Mouse (Mus musculus) lung, embryonic 16.5 days (tissue): ENCODE measurements around the gene Ppp1r9a. TPM values are rescaled to one million over a fixed set of nuclear protein-coding genes. Genes with fewer than 3 reads are reported as not detected.
A peak's percentile ranks its signal among the peaks of the same experiment; 100 is the strongest.

Source experiments
- ATAC-seq: fragments of 200-750 bp; cut with Nextera tagmentation; 2 replicates; pipeline ENCODE4 v1.8.0; 2017; ENCODE audit warnings: low read depth, mild to moderate bottlenecking, moderate library complexity
- H3K27ac ChIP-seq: fragments of 300-500 bp; sonication (generic); 2 replicates; pipeline ENCODE4 v1.5.1; 2014; ENCODE audit warnings: mild to moderate bottlenecking, control low read depth, low read length
- H3K27me3 ChIP-seq: fragments of 300-500 bp; sonication (generic); 2 replicates; pipeline ENCODE4 v1.6.1; 2014; ENCODE audit warnings: low read depth, low read length, mixed read lengths; ENCODE audit not compliant: control insufficient read depth, insufficient read depth
- H3K36me3 ChIP-seq: fragments of 300-500 bp; sonication (generic); 2 replicates; pipeline ENCODE4 v1.6.1; 2014; ENCODE audit warnings: low read length; ENCODE audit not compliant: control insufficient read depth, insufficient read depth
- H3K4me1 ChIP-seq: fragments of 300-500 bp; sonication (generic); replicated peaks from 2 replicates; pipeline ENCODE4 v1.6.1; 2014; ENCODE audit warnings: low read length, mixed read lengths; ENCODE audit not compliant: control insufficient read depth, insufficient read depth
- H3K4me2 ChIP-seq: fragments of 300-500 bp; sonication (generic); 2 replicates; pipeline ENCODE4 v1.6.1; 2014; ENCODE audit warnings: low read depth, low read length, control low read depth
- H3K4me3 ChIP-seq: fragments of 300-500 bp; sonication (generic); 2 replicates; pipeline ENCODE4 v1.5.1; 2014; ENCODE audit warnings: mild to moderate bottlenecking, low read length, control low read depth
- H3K9ac ChIP-seq: fragments of 300-500 bp; sonication (generic); 2 replicates; pipeline ENCODE4 v1.6.1; 2014; ENCODE audit warnings: low read length, control low read depth
- H3K9me3 ChIP-seq: fragments of 300-500 bp; sonication (generic); 2 replicates; pipeline ENCODE4 v1.6.1; 2016; ENCODE audit warnings: low read length; ENCODE audit not compliant: control insufficient read depth
- WGBS: fragments of 180-500 bp; shearing (Covaris S2); extraction: QIAGEN DNeasy Blood & Tissue Kit; methylation state at CpG from one replicate; pipeline ENCODE4 v1.1.7; 2014; 5-methylcytosine and 5-hydroxymethylcytosine counted together
- polyA plus RNA-seq: library from polyadenylated mRNA; unstranded; fragments of >200 nt; fragmentation: Nextera tagmentation; extraction: Ambion mirVana; gene quantifications from 2 replicates; pipeline ENCODE4 v1.2.1, GENCODE M21; 2015

Gene Ppp1r9a
- polyA plus RNA-seq, 1 experiment from 2014 or later: 15.4 TPM

DNA sequence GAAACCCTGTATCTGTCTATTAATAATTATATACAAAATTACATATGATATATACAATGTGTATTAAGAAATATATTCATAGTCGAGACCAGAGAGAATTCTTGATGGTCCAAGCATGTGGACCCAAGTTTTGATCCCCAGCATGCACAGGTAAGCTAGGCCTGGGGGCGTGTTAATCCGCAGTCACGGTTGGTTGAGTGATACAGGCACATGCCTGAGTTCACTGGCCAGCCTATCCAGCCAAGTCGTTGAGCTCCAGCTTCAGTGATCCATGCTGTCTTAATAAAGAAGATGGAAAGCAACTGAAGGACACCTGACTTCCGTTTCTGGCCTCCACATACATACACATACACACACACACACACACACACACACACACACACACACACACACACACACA is 233.3 kb downstream of the Ppp1r9a start:
- Histone ChIP-seq H3K9ac (no peak overlapping the region), H3K27ac (no peak overlapping the region), H3K27me3 (no peaks in the 10 kb centered on the region), H3K4me1 (no peaks in the 10 kb centered on the region), H3K4me3 (no peak overlapping the region), H3K9me3 (no peaks in the 10 kb centered on the region), H3K36me3 (no peaks in the 10 kb centered on the region; the same call in 1 of the 2 replicates), H3K4me2 (no peak overlapping the region)
- 80% methylated on average over 6 of the region's 6 CpGs for WGBS
- no peak for ATAC-seq

DNA sequence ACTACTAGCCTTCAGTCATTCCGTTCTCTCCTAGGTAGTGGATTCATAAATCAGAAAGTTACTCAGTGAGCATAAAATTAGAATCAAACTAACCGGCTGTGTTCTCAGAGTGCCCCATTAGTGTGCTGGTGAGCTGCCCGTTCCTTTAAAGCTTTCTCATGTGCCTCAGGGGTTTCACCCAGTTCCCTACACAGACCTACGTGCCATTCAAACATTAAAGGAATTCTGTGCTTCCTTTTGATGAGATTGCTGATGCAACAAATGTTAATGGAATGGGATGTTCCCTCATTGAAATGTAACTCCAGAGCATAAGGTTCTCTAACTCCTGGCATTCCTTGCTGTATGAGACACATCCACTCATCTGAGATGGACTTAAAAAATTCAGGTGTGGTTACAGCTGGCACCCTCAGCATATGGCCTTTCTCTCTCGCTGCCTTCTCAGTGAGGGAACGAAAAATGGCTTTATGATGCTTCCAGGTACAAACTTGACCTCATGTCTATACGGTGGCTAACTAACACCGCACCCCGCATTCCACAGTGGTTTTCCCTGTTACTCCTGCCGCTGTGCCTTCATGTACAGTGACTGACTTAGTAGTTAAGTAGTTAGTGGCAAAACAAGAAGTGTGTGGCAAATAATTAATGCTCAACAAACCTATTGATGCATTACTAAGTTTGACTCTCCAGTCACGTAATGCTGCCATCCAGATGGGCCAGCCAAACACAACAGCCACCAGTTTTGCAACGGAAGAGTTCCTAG is 236.3 kb downstream of the Ppp1r9a start:
- 88% methylated on average over 12 of the region's 12 CpGs for WGBS
- H3K4me3 ChIP-seq: no peak overlapping the region
- ATAC-seq: no peak
- no peaks in the 10 kb centered on the region for H3K4me1 ChIP-seq
- no peak overlapping the region for H3K9ac ChIP-seq
- no peaks in the 10 kb centered on the region; the same call in 1 of the 2 replicates for H3K36me3 ChIP-seq
- no peaks in the 10 kb centered on the region for H3K27me3 ChIP-seq
- no peak overlapping the region for H3K27ac ChIP-seq
- H3K9me3 ChIP-seq: no peaks in the 10 kb centered on the region
- no peak overlapping the region for H3K4me2 ChIP-seq

DNA sequence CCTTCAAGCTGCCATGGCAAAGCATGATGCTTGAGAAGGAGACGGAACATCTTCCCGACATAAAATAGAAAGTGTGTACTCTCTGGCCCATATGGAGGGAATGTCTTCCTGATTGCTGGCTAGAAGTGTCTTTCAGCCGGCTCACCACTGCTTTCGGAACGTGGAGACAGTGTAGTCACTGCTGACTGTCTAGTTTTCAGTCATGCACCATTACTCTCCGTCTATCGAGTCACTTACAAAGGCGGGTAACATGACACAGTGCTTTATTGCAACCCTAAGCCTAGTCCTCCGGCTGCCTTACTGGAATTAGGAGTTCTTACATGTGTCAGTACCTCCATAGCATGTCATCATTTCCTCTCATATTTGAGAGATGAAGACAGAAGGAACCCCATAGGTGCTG is 236.9 kb downstream of the Ppp1r9a start:
- H3K27me3 ChIP-seq: no peaks in the 10 kb centered on the region
- WGBS: 84% methylated on average over 9 of the region's 9 CpGs
- H3K4me1 ChIP-seq: no peaks in the 10 kb centered on the region
- no peak overlapping the region for H3K4me2 ChIP-seq
- H3K27ac ChIP-seq: no peak overlapping the region
- ATAC-seq: no peak
- H3K36me3 ChIP-seq: no peaks in the 10 kb centered on the region
- no peaks in the 10 kb centered on the region for H3K9me3 ChIP-seq
- H3K9ac ChIP-seq: no peak overlapping the region
- H3K4me3 ChIP-seq: no peak overlapping the region

DNA sequence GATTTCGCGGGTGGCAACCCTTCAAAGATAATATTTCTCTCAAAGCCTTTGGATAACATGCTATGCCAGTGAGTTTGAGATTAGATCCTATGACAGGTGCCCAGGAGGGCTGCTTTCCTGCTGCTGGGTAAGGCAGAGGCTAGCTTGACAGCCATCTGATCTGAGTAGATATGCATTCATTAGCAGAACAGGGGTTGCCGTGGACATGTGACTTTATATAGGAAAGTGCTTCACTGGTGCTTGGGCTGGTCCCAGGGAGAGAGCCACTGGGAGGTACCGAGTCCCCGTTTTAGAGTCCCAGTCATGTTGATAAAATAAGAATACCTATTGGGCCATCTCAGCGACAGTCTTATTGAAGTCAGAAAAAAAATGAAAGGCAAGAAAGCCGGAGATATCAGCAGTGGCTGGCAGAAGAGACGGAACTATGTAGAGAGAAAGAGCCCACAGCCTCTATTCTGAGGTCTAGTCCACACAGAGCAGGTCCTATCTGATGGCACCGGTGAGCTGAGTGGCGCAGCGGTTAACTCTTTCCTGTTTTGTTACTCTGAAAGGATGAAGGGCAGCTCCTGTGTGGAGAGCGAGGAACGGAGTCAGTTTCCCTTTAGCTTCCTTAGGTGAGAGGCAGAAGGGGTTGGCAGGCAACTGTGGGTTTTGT is 244.9 kb downstream of the Ppp1r9a start:
- WGBS: 65% methylated on average over 13 of the region's 13 CpGs
- H3K4me3 ChIP-seq: no peak overlapping the region
- no peak for ATAC-seq
- no peaks in the 10 kb centered on the region for H3K27me3 ChIP-seq
- H3K27ac ChIP-seq: no peak overlapping the region
- H3K36me3 ChIP-seq: no peaks in the 10 kb centered on the region
- H3K4me1 ChIP-seq: peaks cover 11% of the 10 kb centered on the region
- no peaks in the 10 kb centered on the region for H3K9me3 ChIP-seq
- H3K9ac ChIP-seq: no peak overlapping the region
- H3K4me2 ChIP-seq: no peak overlapping the region

DNA sequence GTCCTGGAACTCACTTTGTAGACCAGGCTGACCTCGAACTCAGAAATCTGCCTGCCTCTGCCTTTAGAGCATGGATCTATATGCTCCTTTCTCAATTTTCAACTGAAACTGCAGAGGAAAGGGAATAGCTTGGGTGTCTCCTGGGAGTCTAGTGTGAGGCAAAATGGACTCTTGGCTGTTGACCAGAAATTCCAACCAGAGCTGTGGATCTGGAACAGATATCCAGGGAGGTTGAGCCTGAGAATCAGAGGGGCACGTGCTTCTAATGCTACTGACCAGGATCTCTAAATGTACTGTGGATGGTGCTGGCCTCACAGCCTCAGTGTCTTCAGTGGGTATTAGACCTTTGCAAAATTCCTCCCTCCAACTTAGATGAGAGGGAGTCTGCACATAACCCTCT is 247.2 kb downstream of the Ppp1r9a start:
- WGBS: 65% methylated on average over 2 of the region's 2 CpGs
- H3K36me3 ChIP-seq: no peaks in the 10 kb centered on the region
- no peaks in the 10 kb centered on the region for H3K9me3 ChIP-seq
- no peak for ATAC-seq
- no peak overlapping the region for H3K27ac ChIP-seq
- H3K4me1 ChIP-seq: peaks cover 11% of the 10 kb centered on the region
- H3K4me2 ChIP-seq: no peak overlapping the region
- H3K27me3 ChIP-seq: no peaks in the 10 kb centered on the region
- H3K4me3 ChIP-seq: no peak overlapping the region
- H3K9ac ChIP-seq: no peak overlapping the region

DNA sequence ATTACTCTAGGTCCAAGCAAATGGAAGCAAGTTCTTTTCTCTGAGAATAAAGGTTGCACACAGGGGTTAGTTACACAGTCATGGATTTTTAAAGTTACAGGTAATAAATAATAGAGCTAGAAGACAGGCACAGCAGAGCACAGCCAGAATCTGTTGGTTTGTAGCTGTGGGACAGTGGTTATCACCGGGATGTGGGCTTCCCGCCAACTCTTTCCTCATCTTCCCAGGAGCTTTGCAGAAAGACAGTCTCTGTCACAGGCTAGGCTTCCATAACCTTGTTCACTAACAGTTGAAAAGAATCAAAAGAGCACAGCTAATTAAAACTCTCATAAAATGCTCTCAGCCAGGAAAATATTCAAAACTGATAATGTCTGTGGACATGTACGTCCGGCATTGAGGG is 248.5 kb downstream of the Ppp1r9a start:
- H3K27ac ChIP-seq: no peak overlapping the region
- 39% methylated on average over 4 of the region's 4 CpGs for WGBS

DNA sequence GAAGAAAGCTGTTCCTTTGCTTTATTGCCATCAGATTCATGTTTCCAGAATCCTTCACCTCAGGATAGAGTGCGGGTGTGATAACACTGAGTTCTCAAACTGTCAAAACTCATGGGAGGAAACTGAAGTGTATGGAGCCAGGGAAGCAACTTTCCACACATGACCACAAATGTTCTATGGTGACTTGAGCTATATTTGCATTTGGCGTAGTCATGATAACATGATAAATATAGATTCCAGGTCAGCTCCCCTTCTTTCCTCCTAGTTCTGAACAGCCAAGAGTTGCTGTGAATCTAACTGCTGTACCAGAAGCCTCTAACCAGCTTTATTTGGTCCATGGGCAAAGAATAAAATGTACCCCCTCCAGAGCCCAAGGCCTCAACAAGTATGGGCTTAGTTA is 249.5 kb downstream of the Ppp1r9a start:
- 52% methylated on average over 2 of the region's 2 CpGs for WGBS
- no peak overlapping the region for H3K4me3 ChIP-seq
- no peak overlapping the region for H3K27ac ChIP-seq
- H3K9ac ChIP-seq: no peak overlapping the region
- no peaks in the 10 kb centered on the region for H3K27me3 ChIP-seq
- ATAC-seq: no peak
- peaks cover 11% of the 10 kb centered on the region for H3K4me1 ChIP-seq
- H3K4me2 ChIP-seq: no peak overlapping the region
- no peaks in the 10 kb centered on the region for H3K36me3 ChIP-seq
- no peaks in the 10 kb centered on the region for H3K9me3 ChIP-seq

More for the DNA sequence above, 248.5 kb downstream of the Ppp1r9a start:
- Histone ChIP-seq H3K4me3 (no peak overlapping the region), H3K4me1 (peaks cover 11% of the 10 kb centered on the region), H3K4me2 (no peak overlapping the region), H3K9me3 (no peaks in the 10 kb centered on the region), H3K27me3 (no peaks in the 10 kb centered on the region), H3K36me3 (no peaks in the 10 kb centered on the region), H3K9ac (no peak overlapping the region)
- ATAC-seq: peak; percentile 34; the same call in 1 of the 2 replicates

DNA sequence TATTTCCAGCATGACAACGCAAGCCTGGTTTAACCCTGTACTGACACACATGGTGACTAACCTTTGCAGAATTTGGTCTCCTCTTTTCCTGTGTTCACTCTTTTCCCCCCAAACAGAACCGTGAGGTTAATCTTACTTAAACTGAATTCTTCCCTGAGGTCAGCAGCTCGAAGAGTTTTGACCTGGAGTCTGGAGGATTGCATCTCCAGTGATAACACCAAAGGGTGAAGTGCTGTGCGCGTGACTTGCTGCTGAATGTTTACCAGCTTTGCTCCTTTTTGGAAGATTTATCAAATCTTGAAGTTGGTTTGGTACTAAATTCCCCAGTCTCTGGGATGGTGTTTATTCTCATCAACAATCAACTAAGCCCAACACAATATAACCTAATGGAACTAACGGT is 252.1 kb downstream of the Ppp1r9a start:
- no peak overlapping the region for H3K4me3 ChIP-seq
- 72% methylated on average over 6 of the region's 6 CpGs for WGBS
- H3K9me3 ChIP-seq: no peaks in the 10 kb centered on the region
- no peak for ATAC-seq
- H3K36me3 ChIP-seq: no peaks in the 10 kb centered on the region
- no peak overlapping the region for H3K4me2 ChIP-seq
- H3K9ac ChIP-seq: no peak overlapping the region
- H3K4me1 ChIP-seq: peaks cover 11% of the 10 kb centered on the region
- H3K27me3 ChIP-seq: no peaks in the 10 kb centered on the region
- H3K27ac ChIP-seq: no peak overlapping the region

DNA sequence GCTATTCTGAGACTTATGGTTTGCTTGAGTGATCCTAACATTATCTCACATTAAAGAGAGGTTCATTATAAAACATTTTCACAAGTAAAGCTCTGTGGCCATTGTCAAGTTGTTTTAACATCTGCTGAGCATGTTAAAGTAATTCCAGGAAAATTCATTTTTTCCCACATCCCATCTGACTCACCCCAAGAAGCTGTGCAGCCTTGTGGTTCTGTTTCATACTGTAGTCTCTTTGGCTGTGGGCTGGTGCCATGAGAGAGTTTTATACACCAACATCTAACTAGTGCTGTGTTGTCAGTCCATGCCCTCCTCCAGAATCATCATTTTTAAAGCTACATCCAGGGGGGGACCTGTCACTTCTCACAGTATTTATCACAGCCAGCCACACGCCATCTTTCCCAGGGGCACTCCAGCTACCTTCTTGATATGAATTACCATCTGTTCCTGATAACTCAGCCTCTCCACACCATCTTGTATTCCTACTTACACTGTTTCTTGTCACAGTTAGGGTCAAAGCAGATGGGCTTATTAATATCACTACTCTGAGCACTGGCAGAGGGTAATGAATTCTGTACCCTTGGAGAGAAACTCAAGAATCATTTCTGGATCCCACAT is 252.7 kb downstream of the Ppp1r9a start:
- Histone ChIP-seq H3K4me3 (no peak overlapping the region), H3K36me3 (no peaks in the 10 kb centered on the region), H3K27ac (no peak overlapping the region), H3K27me3 (no peaks in the 10 kb centered on the region), H3K4me1 (peaks cover 11% of the 10 kb centered on the region), H3K9me3 (no peaks in the 10 kb centered on the region), H3K9ac (no peak overlapping the region), H3K4me2 (no peak overlapping the region)
- 79% methylated on average over 1 of the region's 1 CpGs for WGBS
- no peak for ATAC-seq
